Mouse (Mus musculus): ENCODE measurements around the gene Plekha6. TPM values are rescaled to one million over a fixed set of nuclear protein-coding genes. Genes with fewer than 3 reads are reported as not detected.

Gene Plekha6
- polyA plus RNA-seq, 2 experiments: 4.2 to 6.6 TPM

GRCm38 (mm10) chr1:133225963-133226660 is 62.1 kb downstream of the Plekha6 start:
- Histone ChIP-seq H3K4me3 (replicated peaks; ENCODE audit: low read length) (no peak overlapping the region), H3K36me3 (ENCODE audit: control insufficient read depth, insufficient read depth, low read length) (no peaks in the 10 kb centered on the region), H3K4me2 (replicated peaks; ENCODE audit: low read depth, low read length, severe bottlenecking) (no peak overlapping the region), H3K27me3 (ENCODE audit: control insufficient read depth, insufficient read depth, low read length) (no peaks in the 10 kb centered on the region), H3K9me3 (ENCODE audit: control insufficient read depth, low read length) (no peaks in the 10 kb centered on the region), H3K4me1 (ENCODE audit: control insufficient read depth, insufficient read depth, low read length) (peaks cover 32% of the 10 kb centered on the region), H3K27ac (replicated peaks; ENCODE audit: low read depth, low read length) (no peak overlapping the region), H3K9ac (ENCODE audit: low read depth, low read length, severe bottlenecking) (no peak overlapping the region)
- ATAC-seq (ENCODE audit: low FRiP score, low read depth) (no peak), DNase-seq (ENCODE audit: low spot score) (no peak)
- TF ChIP-seq POLR2A (IDR thresholded peaks at IDR 0.05; ENCODE audit: borderline replicate concordance, extremely low read depth, insufficient read depth, insufficient read length): no peak
- 36% methylated on average over 9 of the region's 9 CpGs for WGBS

DNA sequence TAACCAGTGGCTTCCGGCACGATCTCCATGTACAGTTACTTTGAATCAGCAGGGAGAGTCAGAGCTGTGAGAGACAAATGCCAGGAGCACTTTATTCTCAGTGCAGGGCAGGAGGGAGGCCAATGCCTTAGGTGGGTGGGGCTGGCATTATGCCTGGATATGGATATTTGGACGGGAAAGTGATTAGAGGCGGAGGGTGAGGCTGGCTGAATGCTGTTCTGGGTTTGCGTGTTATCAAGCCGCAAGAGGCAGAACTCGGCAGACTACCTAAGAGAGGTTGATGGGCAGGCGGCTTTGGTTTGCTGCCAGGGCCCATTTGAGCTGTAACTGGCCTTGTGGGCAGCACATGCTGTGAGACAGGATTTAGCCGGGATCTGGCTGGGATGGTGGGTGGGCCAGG is 62.9 kb downstream of the Plekha6 start:
- TF ChIP-seq POLR2A (IDR thresholded peaks at IDR 0.05; ENCODE audit: borderline replicate concordance, extremely low read depth, insufficient read depth, insufficient read length): no peak
- Histone ChIP-seq H3K27ac (replicated peaks; ENCODE audit: low read depth, low read length) (no peak overlapping the region), H3K4me3 (replicated peaks; ENCODE audit: low read length) (no peak overlapping the region), H3K9ac (ENCODE audit: low read depth, low read length, severe bottlenecking) (no peak overlapping the region), H3K9me3 (ENCODE audit: control insufficient read depth, low read length) (no peaks in the 10 kb centered on the region), H3K4me2 (replicated peaks; ENCODE audit: low read depth, low read length, severe bottlenecking) (peak overlapping the region; percentile 5; the same call in 1 of the 2 replicates), H3K36me3 (ENCODE audit: control insufficient read depth, insufficient read depth, low read length) (no peaks in the 10 kb centered on the region), H3K4me1 (ENCODE audit: control insufficient read depth, insufficient read depth, low read length) (peaks cover 32% of the 10 kb centered on the region), H3K27me3 (ENCODE audit: control insufficient read depth, insufficient read depth, low read length) (no peaks in the 10 kb centered on the region)
- WGBS: 25% methylated on average over 9 of the region's 9 CpGs
- peak; percentile 25; the same call in 1 of the 2 replicates for ATAC-seq (ENCODE audit: low FRiP score, low read depth)
- peak; percentile 61 for DNase-seq (ENCODE audit: low spot score)

GRCm38 (mm10) chr1:133227378-133227777 is 63.4 kb downstream of the Plekha6 start:
- no peak for ATAC-seq (ENCODE audit: low FRiP score, low read depth)
- no peaks in the 10 kb centered on the region for H3K9me3 ChIP-seq (ENCODE audit: control insufficient read depth, low read length)
- DNase-seq (ENCODE audit: low spot score): no peak
- TF ChIP-seq POLR2A (IDR thresholded peaks at IDR 0.05; ENCODE audit: borderline replicate concordance, extremely low read depth, insufficient read depth, insufficient read length): no peak
- no peak overlapping the region for H3K27ac ChIP-seq (replicated peaks; ENCODE audit: low read depth, low read length)
- 38% methylated on average over 2 of the region's 2 CpGs for WGBS
- no peak overlapping the region for H3K4me3 ChIP-seq (replicated peaks; ENCODE audit: low read length)
- H3K27me3 ChIP-seq (ENCODE audit: control insufficient read depth, insufficient read depth, low read length): no peaks in the 10 kb centered on the region
- H3K9ac ChIP-seq (ENCODE audit: low read depth, low read length, severe bottlenecking): no peak overlapping the region
- 0 out of 2 replicates have a peak overlapping the region, but pooled peaks have one; percentile 5 for H3K4me2 ChIP-seq (replicated peaks; ENCODE audit: low read depth, low read length, severe bottlenecking)
- peaks cover 32% of the 10 kb centered on the region for H3K4me1 ChIP-seq (ENCODE audit: control insufficient read depth, insufficient read depth, low read length)
- H3K36me3 ChIP-seq (ENCODE audit: control insufficient read depth, insufficient read depth, low read length): no peaks in the 10 kb centered on the region

- 65% methylated on average over 9 of the region's 9 CpGs for WGBS
- no peak for DNase-seq (ENCODE audit: low spot score)
- Histone ChIP-seq H3K27me3 (ENCODE audit: control insufficient read depth, insufficient read depth, low read length) (no peaks in the 10 kb centered on the region), H3K4me2 (replicated peaks; ENCODE audit: low read depth, low read length, severe bottlenecking) (no peak overlapping the region), H3K9me3 (ENCODE audit: control insufficient read depth, low read length) (no peaks in the 10 kb centered on the region), H3K4me3 (replicated peaks; ENCODE audit: low read length) (no peak overlapping the region), H3K36me3 (ENCODE audit: control insufficient read depth, insufficient read depth, low read length) (no peaks in the 10 kb centered on the region), H3K4me1 (ENCODE audit: control insufficient read depth, insufficient read depth, low read length) (peaks cover 32% of the 10 kb centered on the region), H3K27ac (replicated peaks; ENCODE audit: low read depth, low read length) (no peak overlapping the region), H3K9ac (ENCODE audit: low read depth, low read length, severe bottlenecking) (no peak overlapping the region)
- TF ChIP-seq POLR2A (IDR thresholded peaks at IDR 0.05; ENCODE audit: borderline replicate concordance, extremely low read depth, insufficient read depth, insufficient read length): no peak
- no peak for ATAC-seq (ENCODE audit: low FRiP score, low read depth)
These were observed 64.9 kb downstream of the Plekha6 start for GRCm38 (mm10) chr1:133228809-133229487.

GRCm38 (mm10) chr1:133231523-133232193 is 67.6 kb downstream of the Plekha6 start:
- DNase-seq (ENCODE audit: low spot score): peak; percentile 61
- H3K4me2 ChIP-seq (replicated peaks; ENCODE audit: low read depth, low read length, severe bottlenecking): no peak overlapping the region
- H3K27me3 ChIP-seq (ENCODE audit: control insufficient read depth, insufficient read depth, low read length): no peaks in the 10 kb centered on the region
- H3K36me3 ChIP-seq (ENCODE audit: control insufficient read depth, insufficient read depth, low read length): no peaks in the 10 kb centered on the region
- 85% methylated on average over 7 of the region's 7 CpGs for WGBS
- no peak overlapping the region for H3K4me3 ChIP-seq (replicated peaks; ENCODE audit: low read length)
- TF ChIP-seq POLR2A (IDR thresholded peaks at IDR 0.05; ENCODE audit: borderline replicate concordance, extremely low read depth, insufficient read depth, insufficient read length): no peak
- peaks cover 27% of the 10 kb centered on the region for H3K4me1 ChIP-seq (ENCODE audit: control insufficient read depth, insufficient read depth, low read length)
- ATAC-seq (ENCODE audit: low FRiP score, low read depth): no peak
- H3K27ac ChIP-seq (replicated peaks; ENCODE audit: low read depth, low read length): no peak overlapping the region
- H3K9ac ChIP-seq (ENCODE audit: low read depth, low read length, severe bottlenecking): no peak overlapping the region
- H3K9me3 ChIP-seq (ENCODE audit: control insufficient read depth, low read length): no peaks in the 10 kb centered on the region

All from limb, embryonic 14.5 days (tissue).